Mouse (Mus musculus) stomach, embryonic 14.5 days (tissue): ENCODE results near the gene Vasp. TPM values are rescaled to one million over a fixed set of nuclear protein-coding genes. Genes with fewer than 3 reads are reported as not detected.

Source experiments
- ATAC-seq: fragments of 200-750 bp; cut with Nextera tagmentation; 2 replicates; pipeline ENCODE4 v1.8.0; 2017; ENCODE audit warnings: low read depth, moderate TSS enrichment; ENCODE audit not compliant: insufficient number of reproducible peaks, insufficient read depth, low FRiP score
- H3K27ac ChIP-seq: fragments of 300-500 bp; sonication (generic); 2 replicates; pipeline ENCODE4 v1.5.1; 2014; ENCODE audit warnings: mild to moderate bottlenecking, low read length, moderate library complexity, mixed read lengths
- H3K27me3 ChIP-seq: fragments of 300-500 bp; sonication (generic); 2 replicates; pipeline ENCODE4 v1.6.1; 2014; ENCODE audit warnings: low read length, control low read depth, mixed read lengths; ENCODE audit not compliant: control insufficient read depth, insufficient read depth
- H3K36me3 ChIP-seq: fragments of 300-500 bp; sonication (generic); 2 replicates; pipeline ENCODE4 v1.6.1; 2014; ENCODE audit warnings: mild to moderate bottlenecking, control low read depth, low read length, moderate library complexity, mixed read lengths; ENCODE audit not compliant: control insufficient read depth, insufficient read depth
- H3K4me1 ChIP-seq: fragments of 300-500 bp; sonication (generic); 2 replicates; pipeline ENCODE4 v1.6.1; 2014; ENCODE audit warnings: low read length, control low read depth, mixed read lengths; ENCODE audit not compliant: control insufficient read depth, insufficient read depth
- H3K4me2 ChIP-seq: fragments of 300-500 bp; sonication (generic); replicated peaks from 2 replicates; pipeline ENCODE4 v1.6.1; 2014; ENCODE audit warnings: low read depth, low read length, control low read depth
- H3K4me3 ChIP-seq: fragments of 300-500 bp; sonication (generic); 2 replicates; pipeline ENCODE4 v1.5.1; 2014; ENCODE audit warnings: low read depth, low read length, control low read depth
- H3K9ac ChIP-seq: fragments of 300-500 bp; sonication (generic); replicated peaks from 2 replicates; pipeline ENCODE4 v1.6.1; 2014; ENCODE audit warnings: low read depth, mild to moderate bottlenecking, control low read depth, low read length, moderate library complexity, mixed read lengths
- H3K9me3 ChIP-seq: fragments of 300-500 bp; sonication (generic); 2 replicates; pipeline ENCODE4 v1.6.1; 2016; ENCODE audit warnings: low read depth, low read length, control low read depth; ENCODE audit not compliant: control insufficient read depth
- WGBS: fragments of 180-500 bp; shearing (Covaris S2); extraction: QIAGEN DNeasy Blood & Tissue Kit; methylation state at CpG from one replicate; pipeline ENCODE4 v1.1.7; 2014; 5-methylcytosine and 5-hydroxymethylcytosine counted together
- polyA plus RNA-seq: library from polyadenylated mRNA; unstranded; fragments of >200 nt; fragmentation: Nextera tagmentation; extraction: Ambion mirVana; gene quantifications from 2 replicates; pipeline ENCODE4 v1.2.1, GENCODE M21; 2014

Vasp gene
- polyA plus RNA-seq, 1 experiment from 2014 or later = 48.1 TPM

DNA sequence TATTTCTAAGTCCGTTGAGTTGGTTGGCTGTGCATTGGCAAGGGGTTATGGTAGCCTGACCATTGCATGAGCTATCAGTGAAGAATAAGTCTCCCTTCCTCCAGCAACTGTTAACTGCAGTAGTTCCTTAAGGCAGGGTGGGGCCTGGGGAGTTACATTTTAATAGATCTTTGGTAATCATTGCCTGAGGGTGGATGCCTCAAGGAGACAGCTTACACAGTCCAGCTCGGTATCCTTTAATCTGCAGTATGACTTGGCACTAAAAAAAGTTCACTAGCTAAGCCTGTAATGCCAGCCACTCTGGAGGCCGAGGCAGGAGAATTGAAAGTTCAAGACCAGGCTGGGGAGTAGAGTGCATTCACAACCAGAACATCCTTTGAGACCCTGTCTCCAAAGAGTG is 39.8 kb downstream of the Vasp start:
- Histone ChIP-seq H3K4me2 (no peak overlapping the region), H3K27me3 (no peaks in the 10 kb centered on the region), H3K9ac (no peak overlapping the region), H3K36me3 (no peaks in the 10 kb centered on the region), H3K4me3 (no peak overlapping the region), H3K9me3 (no peaks in the 10 kb centered on the region), H3K4me1 (peaks cover 10% of the 10 kb centered on the region; the same call in 1 of the 2 replicates), H3K27ac (no peak overlapping the region)
- ATAC-seq = no peak
- WGBS = 89% methylated on average over 3 of the region's 3 CpGs

DNA sequence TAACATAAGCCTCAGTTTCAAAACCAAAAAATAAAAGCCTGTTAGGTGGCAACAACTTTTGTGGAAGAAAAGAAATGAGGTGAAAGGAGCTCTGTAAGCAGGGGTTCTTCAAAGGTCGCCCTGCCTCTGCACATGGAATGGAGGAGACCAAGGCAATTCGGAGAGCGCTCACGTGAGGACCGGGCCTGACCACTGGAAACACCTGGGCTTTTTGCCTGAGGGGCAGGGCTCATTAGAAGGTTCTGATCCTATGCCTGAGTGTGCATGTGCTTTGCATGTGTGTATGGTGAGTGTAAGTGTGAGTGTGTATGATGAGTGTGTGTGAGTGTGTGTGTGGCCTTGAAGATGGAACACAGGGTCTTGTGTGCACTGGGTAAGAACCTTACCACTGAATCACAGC is 40.7 kb downstream of the Vasp start:
- Histone ChIP-seq H3K4me3 (no peak overlapping the region), H3K9ac (no peak overlapping the region)

GRCm38 (mm10) chr7:19230041-19230580 is 41.5 kb downstream of the Vasp start:
- WGBS = 86% methylated on average over 2 of the region's 2 CpGs
- ATAC-seq = no peak
- no peak overlapping the region for H3K4me2 ChIP-seq

More for the DNA sequence above, 40.7 kb downstream of the Vasp start:
- Histone ChIP-seq H3K4me1 (peaks cover 10% of the 10 kb centered on the region; the same call in 1 of the 2 replicates), H3K9me3 (no peaks in the 10 kb centered on the region), H3K27me3 (no peaks in the 10 kb centered on the region), H3K27ac (no peak overlapping the region), H3K36me3 (no peaks in the 10 kb centered on the region), H3K4me2 (no peak overlapping the region)
- WGBS = 94% methylated on average over 5 of the region's 5 CpGs
- no peak for ATAC-seq

GRCm38 (mm10) chr7:19229404-19229803 is 42.2 kb downstream of the Vasp start:
- H3K9me3 ChIP-seq = no peaks in the 10 kb centered on the region
- ATAC-seq = no peak
- no peak overlapping the region for H3K27ac ChIP-seq
- peaks cover 9% of the 10 kb centered on the region; the same call in 1 of the 2 replicates for H3K4me1 ChIP-seq
- 35% methylated on average over 5 of the region's 5 CpGs for WGBS
- H3K27me3 ChIP-seq = no peaks in the 10 kb centered on the region
- no peaks in the 10 kb centered on the region for H3K36me3 ChIP-seq
- H3K9ac ChIP-seq = peak overlapping the region; percentile 63
- H3K4me2 ChIP-seq = peak overlapping the region; percentile 81
- H3K4me3 ChIP-seq = peak overlapping the region; percentile 68

More at GRCm38 (mm10) chr7:19230041-19230580, 41.5 kb downstream of the Vasp start:
- H3K9ac ChIP-seq = no peak overlapping the region
- H3K27ac ChIP-seq = no peak overlapping the region
- H3K9me3 ChIP-seq = no peaks in the 10 kb centered on the region
- H3K4me3 ChIP-seq = no peak overlapping the region
- H3K4me1 ChIP-seq = peaks cover 9% of the 10 kb centered on the region; the same call in 1 of the 2 replicates
- H3K36me3 ChIP-seq = no peaks in the 10 kb centered on the region
- no peaks in the 10 kb centered on the region for H3K27me3 ChIP-seq

DNA sequence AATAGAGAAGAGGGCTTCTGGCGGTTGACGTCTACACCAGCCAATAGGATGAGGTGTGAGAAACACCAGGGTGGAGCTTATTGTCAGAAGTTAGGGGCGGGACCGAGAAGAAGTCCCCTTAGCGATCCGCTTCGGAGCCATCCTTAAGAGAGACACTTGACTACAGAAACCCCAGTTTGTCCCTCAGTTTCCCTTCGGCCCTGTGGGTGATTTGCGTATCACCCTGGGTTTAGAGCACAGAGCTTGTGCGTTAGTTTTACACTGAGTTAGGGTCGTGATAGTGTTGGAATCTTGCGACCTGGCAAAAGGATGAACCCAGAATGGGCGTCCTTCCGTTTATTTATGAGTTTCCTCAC is 42.8 kb downstream of the Vasp start:
- Histone ChIP-seq H3K4me3 (peak overlapping the region; percentile 68), H3K36me3 (no peaks in the 10 kb centered on the region), H3K27me3 (no peaks in the 10 kb centered on the region), H3K9ac (peak overlapping the region; percentile 63), H3K4me2 (peak overlapping the region; percentile 81), H3K4me1 (peaks cover 9% of the 10 kb centered on the region; the same call in 1 of the 2 replicates), H3K27ac (peak overlapping the region; percentile 75; the same call in 1 of the 2 replicates), H3K9me3 (no peaks in the 10 kb centered on the region)
- no peak for ATAC-seq
- WGBS = under 1% methylated on average over 14 of the region's 14 CpGs

DNA sequence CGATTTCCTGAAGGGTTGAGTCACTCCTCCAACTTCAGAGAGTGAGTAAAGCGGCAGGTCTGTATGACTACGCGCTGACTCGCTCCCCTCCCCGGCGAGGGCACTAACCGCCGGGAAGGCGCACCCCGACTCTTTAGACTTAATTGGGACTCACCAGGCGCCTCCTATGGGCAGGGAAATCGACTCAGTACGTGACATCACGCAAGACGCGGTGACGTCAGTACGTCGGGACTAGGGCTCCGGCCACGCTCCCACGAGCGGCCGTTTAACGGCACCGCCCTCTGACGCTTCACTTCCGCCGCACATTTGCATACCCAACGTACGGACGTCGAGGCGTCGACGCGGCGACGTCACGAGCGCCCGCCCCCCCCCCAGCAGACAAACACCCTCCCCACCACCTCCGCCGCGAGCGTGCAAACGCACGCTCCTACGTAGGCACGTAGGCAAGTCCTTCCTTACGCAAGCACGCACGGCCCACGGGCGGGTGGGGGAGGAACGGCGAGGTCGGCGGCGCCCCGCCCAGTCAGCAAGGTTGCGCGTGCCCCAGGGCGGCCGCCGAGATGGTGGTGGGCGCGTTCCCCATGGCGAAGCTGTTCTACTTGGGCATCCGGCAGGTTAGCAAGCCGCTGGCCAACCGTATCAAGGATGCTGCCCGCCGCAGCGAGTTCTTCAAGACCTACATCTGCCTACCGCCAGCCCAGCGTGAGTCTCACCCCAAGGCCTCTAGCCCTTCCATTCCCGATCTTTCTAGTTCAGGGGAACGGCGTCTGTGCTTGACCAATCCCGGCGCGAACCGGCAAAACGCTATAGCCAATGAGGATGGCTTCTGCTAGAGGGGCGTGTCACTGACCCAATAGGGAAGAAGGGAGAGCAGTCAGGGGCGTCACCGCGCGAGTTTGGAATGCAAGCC is 43.5 kb downstream of the Vasp start, which contains the start of gene Opa3:
Gene Opa3, plus strand, starts transcription at position 452 of the 910 bp plus-strand sequence.
- peaks cover 9% of the 10 kb centered on the region; the same call in 1 of the 2 replicates for H3K4me1 ChIP-seq
- no peaks in the 10 kb centered on the region for H3K27me3 ChIP-seq
- no peaks in the 10 kb centered on the region for H3K36me3 ChIP-seq
- H3K9me3 ChIP-seq = no peaks in the 10 kb centered on the region
- peak within 1 kb of the TSS; percentile 81 for H3K4me2 ChIP-seq
- under 1% methylated on average over 91 of the region's 91 CpGs for WGBS
- peak within 1 kb of the TSS; percentile 63 for H3K9ac ChIP-seq
- H3K27ac ChIP-seq = peak within 1 kb of the TSS; percentile 96
- peak; percentile 93 for ATAC-seq
- peak within 1 kb of the TSS; percentile 68 for H3K4me3 ChIP-seq

DNA sequence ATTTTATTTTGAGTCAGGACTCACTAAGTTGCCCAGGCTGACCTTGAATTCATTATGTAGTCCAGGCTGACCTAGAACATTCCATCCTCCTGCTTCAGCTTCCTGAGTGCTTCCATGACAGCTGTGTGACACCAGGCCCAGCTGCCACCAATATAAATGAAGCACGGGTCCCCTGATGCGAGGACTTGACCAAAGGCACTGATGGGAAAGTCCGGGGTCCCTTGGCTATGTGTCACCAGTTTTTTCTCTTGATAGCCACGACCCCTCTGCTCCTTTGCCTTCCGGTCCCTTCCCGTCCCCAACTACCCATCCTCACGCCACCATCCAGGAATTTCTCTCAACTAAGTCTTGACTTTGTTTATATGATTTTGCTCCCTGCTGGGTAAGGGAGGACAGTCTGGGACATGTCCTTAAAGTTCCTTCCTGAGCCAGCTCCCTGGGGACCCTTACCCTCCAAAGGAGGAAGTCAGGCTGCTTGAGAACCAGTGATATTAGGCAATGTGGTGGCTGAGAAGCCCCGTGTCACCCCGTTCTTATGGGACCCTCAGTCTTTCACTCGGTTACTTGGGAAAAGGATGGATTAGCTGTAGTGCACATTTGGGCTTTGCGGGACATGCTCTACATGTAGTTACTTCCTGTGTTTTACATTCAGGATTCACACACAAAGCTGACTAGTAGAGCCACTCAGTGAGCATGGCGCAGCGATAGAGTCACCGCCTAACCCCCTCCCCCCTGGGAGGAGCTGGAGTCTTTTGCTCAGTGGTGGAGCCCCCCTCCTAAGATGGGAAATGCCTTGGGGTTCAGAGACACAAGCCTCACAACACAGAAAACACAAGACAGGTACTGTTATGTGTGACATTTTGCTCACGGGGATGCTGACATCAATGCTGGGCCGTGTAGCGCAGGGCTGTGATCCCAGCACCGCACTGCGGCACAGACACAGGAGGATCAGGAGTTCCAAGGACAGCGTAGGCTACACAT is 44.5 kb downstream of the Vasp start:
- peak overlapping the region; percentile 68 for H3K4me3 ChIP-seq
- no peaks in the 10 kb centered on the region for H3K36me3 ChIP-seq
- no peaks in the 10 kb centered on the region for H3K9me3 ChIP-seq
- H3K4me1 ChIP-seq = peaks cover 9% of the 10 kb centered on the region; the same call in 1 of the 2 replicates
- peak overlapping the region; percentile 60 for H3K4me2 ChIP-seq
- 13% methylated on average over 20 of the region's 20 CpGs for WGBS
- peak; percentile 8; the same call in 1 of the 2 replicates for ATAC-seq
- peak overlapping the region; percentile 45 for H3K9ac ChIP-seq
- H3K27me3 ChIP-seq = no peaks in the 10 kb centered on the region
- H3K27ac ChIP-seq = peak overlapping the region; percentile 84

DNA sequence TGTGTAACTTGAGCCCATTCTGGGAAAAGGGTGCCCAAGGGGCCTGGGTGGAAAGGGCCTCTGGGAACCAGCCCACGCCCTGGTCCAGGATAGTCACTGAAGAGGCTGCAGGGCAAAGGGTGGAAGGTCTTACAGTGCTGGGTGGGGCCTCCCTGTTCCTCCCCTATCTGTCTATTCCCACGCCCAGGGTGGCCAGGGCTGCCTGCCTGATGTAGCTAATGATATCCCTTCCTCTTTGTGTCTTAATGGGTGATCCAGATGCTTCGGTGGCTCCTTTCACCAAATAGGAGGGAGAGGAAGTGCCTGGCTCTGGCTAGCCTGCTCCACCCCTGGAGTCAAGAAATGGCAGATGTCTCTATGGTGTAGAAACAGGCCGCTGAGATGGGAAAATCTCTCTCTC is 46.7 kb downstream of the Vasp start:
- 74% methylated on average over 4 of the region's 4 CpGs for WGBS
- no peak overlapping the region for H3K4me2 ChIP-seq
- H3K27me3 ChIP-seq = no peaks in the 10 kb centered on the region
- H3K9ac ChIP-seq = no peak overlapping the region
- ATAC-seq = no peak
- H3K27ac ChIP-seq = no peak overlapping the region
- no peaks in the 10 kb centered on the region for H3K36me3 ChIP-seq
- H3K4me1 ChIP-seq = peaks cover 9% of the 10 kb centered on the region; the same call in 1 of the 2 replicates
- no peak overlapping the region for H3K4me3 ChIP-seq
- H3K9me3 ChIP-seq = no peaks in the 10 kb centered on the region
